Mouse (Mus musculus): ENCODE results near the gene Gatad2b.

DNA sequence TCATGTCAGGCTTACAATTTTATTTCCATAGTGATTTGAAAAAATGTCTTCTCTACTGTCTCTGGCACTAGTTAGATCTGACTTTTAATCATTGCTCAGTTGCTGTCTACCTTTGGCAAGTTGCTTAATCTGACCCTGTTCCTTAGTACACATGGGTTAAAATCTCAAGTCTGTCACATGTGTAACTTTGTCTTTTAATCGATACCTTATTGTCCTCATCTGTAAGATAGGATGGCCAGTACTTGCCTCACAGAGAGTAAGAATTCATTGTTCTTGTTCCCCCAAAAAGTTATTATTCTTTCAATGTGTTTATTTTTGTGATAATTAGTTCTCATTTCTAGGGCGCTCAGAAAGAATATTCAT is 1.0 kb upstream of the Gatad2b start:
- TF ChIP-seq CTCF (IDR thresholded peaks at IDR 0.05; ENCODE audit: low read depth), result no peak
- no peak for TF ChIP-seq EP300 (IDR thresholded peaks at IDR 0.05; ENCODE audit: low read depth)

Measured in heart, postnatal 0 days (tissue).